In the genomic region with DNA sequence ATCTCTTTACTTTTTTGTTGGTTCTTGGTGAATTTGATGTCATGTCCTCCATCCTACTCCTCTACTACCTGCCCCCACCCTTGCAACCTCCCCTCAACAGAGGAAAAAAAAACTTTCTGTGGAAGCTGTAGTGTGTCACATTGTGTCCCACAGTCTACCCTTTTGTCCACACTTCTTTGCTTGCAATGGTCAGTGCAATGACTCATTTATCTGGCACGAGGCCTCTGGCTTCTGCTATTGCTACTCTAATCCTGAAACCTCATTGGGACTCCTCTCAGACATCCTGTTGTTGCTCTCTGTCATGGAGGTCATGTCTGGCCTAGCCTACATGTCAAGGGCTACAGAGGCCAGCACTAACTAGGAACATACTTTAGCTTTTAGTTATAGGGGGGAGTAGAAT, we compare ENCODE assay signal across 15 mouse cellular contexts. TPM values are rescaled to one million over a fixed set of nuclear protein-coding genes. Genes with fewer than 3 reads are reported as not detected.
A peak's percentile ranks its signal among the peaks of the same experiment; 100 is the strongest.
DNase-seq lines count a peak whose midpoint lies in the region; ATAC-seq lines count a peak whose summit lies in the region.
"Had no signal": no experiment of that assay in that cellular context is flagged by ENCODE, and none has a peak within 500 bp of the region (broad histone marks: within the 10 kb centered on the region; RNA-seq: fewer than 3 reads in every experiment).

No protein-coding gene starts in this region.

- 35% methylated on average over 1 of the region's 1 CpGs for WGBS in intestine, embryonic 15.5 days
- 55% methylated on average over 1 of the region's 1 CpGs for WGBS in intestine, embryonic 16.5 days
- WGBS in heart, embryonic 11.5 days (ENCODE audit: insufficient replicate concordance), result 39% methylated on average over 1 of the region's 1 CpGs
- 58% methylated on average over 1 of the region's 1 CpGs for WGBS in hindbrain, embryonic 10.5 days

- no peak for ATAC-seq in intestine, embryonic 15.5 days
- ATAC-seq in intestine, embryonic 16.5 days, result no peak
- no peak for ATAC-seq in heart, embryonic 11.5 days (replicated peaks; ENCODE audit: insufficient number of reproducible peaks, low FRiP score, low TSS enrichment)
- ATAC-seq: forebrain, postnatal 0 days had no signal

- DNase-seq in 3134 (ENCODE audit: extremely low read depth, insufficient read length, low spot score) (peak; percentile 57), MN1 (ENCODE audit: low spot score) (peak; percentile 48)
- DNase-seq in cerebellum, adult 11-12 months, result no peak
- DNase-seq in hindbrain, embryonic 10.5 days (ENCODE audit: low spot score), result no peak
- no peak for DNase-seq in layer of hippocampus, adult 9-10 months (ENCODE audit: low spot score)
- DNase-seq: cerebellum, postnatal 36 days; forebrain, postnatal 0 days; gastrocnemius, postnatal 14 days had no signal

- peak overlapping the region; percentile 18; the same call in 1 of the 2 replicates for H3K27ac ChIP-seq in intestine, embryonic 15.5 days
- no peak overlapping the region; the same call in 1 of the 2 replicates for H3K27ac ChIP-seq in intestine, embryonic 16.5 days (ENCODE audit: low read length)
- H3K27ac ChIP-seq in heart, embryonic 11.5 days (ENCODE audit: low read depth, low read length), result 0 out of 2 replicates have a peak overlapping the region, but pooled peaks have one; percentile 29
- no peak overlapping the region for H3K27ac ChIP-seq in hindbrain, embryonic 10.5 days
- H3K27ac ChIP-seq: hindbrain, embryonic 13.5 days; kidney, embryonic 15.5 days; limb, embryonic 13.5 days; midbrain, embryonic 12.5 days had no signal

- no peak overlapping the region for H3K4me3 ChIP-seq in intestine, embryonic 15.5 days (replicated peaks)
- H3K4me3 ChIP-seq in intestine, embryonic 16.5 days (ENCODE audit: low read length), result no peak overlapping the region
- no peak overlapping the region for H3K4me3 ChIP-seq in heart, embryonic 11.5 days (ENCODE audit: low read depth, low read length)
- H3K4me3 ChIP-seq in hindbrain, embryonic 10.5 days, result no peak overlapping the region
- H3K4me3 ChIP-seq: hindbrain, embryonic 13.5 days; kidney, embryonic 15.5 days; limb, embryonic 13.5 days; midbrain, embryonic 12.5 days had no signal

- H3K27me3 ChIP-seq in intestine, embryonic 15.5 days (replicated peaks), result no peaks in the 10 kb centered on the region
- H3K27me3 ChIP-seq in intestine, embryonic 16.5 days (replicated peaks; ENCODE audit: control insufficient read depth, insufficient read depth, low read length), result no peaks in the 10 kb centered on the region
- no peaks in the 10 kb centered on the region for H3K27me3 ChIP-seq in heart, embryonic 11.5 days (ENCODE audit: control insufficient read depth, insufficient read depth, low read length)
- H3K27me3 ChIP-seq in hindbrain, embryonic 10.5 days (ENCODE audit: insufficient read depth, poor library complexity, severe bottlenecking), result peaks cover 27% of the 10 kb centered on the region
- H3K27me3 ChIP-seq: kidney, embryonic 15.5 days; limb, embryonic 13.5 days had no signal

- H3K9ac ChIP-seq in intestine, embryonic 15.5 days, result no peak overlapping the region
- no peak overlapping the region for H3K9ac ChIP-seq in intestine, embryonic 16.5 days (ENCODE audit: low read depth, low read length)
- no peak overlapping the region for H3K9ac ChIP-seq in heart, embryonic 11.5 days (ENCODE audit: low read depth, low read length)
- H3K9ac ChIP-seq: forebrain, postnatal 0 days; hindbrain, embryonic 13.5 days; kidney, embryonic 15.5 days; limb, embryonic 13.5 days; midbrain, embryonic 12.5 days had no signal

- no peak overlapping the region for H3K4me2 ChIP-seq in intestine, embryonic 15.5 days (replicated peaks)
- no peak overlapping the region for H3K4me2 ChIP-seq in intestine, embryonic 16.5 days (ENCODE audit: low read depth, low read length)
- H3K4me2 ChIP-seq in heart, embryonic 11.5 days, result no peak overlapping the region
- H3K4me2 ChIP-seq: hindbrain, embryonic 13.5 days; kidney, embryonic 15.5 days; limb, embryonic 13.5 days; midbrain, embryonic 12.5 days had no signal

- 0 out of 2 replicates have a peak, but pooled peaks cover 5% of the 10 kb centered on the region for H3K4me1 ChIP-seq in intestine, embryonic 15.5 days (replicated peaks)
- H3K4me1 ChIP-seq in intestine, embryonic 16.5 days (ENCODE audit: control insufficient read depth, insufficient read depth, low read length), result peaks cover 1% of the 10 kb centered on the region; the same call in 1 of the 2 replicates
- H3K4me1 ChIP-seq in heart, embryonic 11.5 days (ENCODE audit: control insufficient read depth, insufficient read depth, low read length), result peaks cover 6% of the 10 kb centered on the region; the same call in 1 of the 2 replicates
- H3K4me1 ChIP-seq in hindbrain, embryonic 10.5 days (replicated peaks), result peaks cover under 1% of the 10 kb centered on the region; the same call in 1 of the 2 replicates

- H3K9me3 ChIP-seq in intestine, embryonic 15.5 days, result no peaks in the 10 kb centered on the region
- H3K9me3 ChIP-seq in intestine, embryonic 16.5 days (ENCODE audit: control insufficient read depth, low read length), result no peaks in the 10 kb centered on the region
- no peaks in the 10 kb centered on the region for H3K9me3 ChIP-seq in heart, embryonic 11.5 days (replicated peaks; ENCODE audit: control insufficient read depth, low read length)
- no peaks in the 10 kb centered on the region for H3K9me3 ChIP-seq in hindbrain, embryonic 10.5 days
- H3K9me3 ChIP-seq: hindbrain, embryonic 13.5 days; kidney, embryonic 15.5 days; limb, embryonic 13.5 days; midbrain, embryonic 12.5 days had no signal

- H3K36me3 ChIP-seq in intestine, embryonic 15.5 days, result no peaks in the 10 kb centered on the region
- no peaks in the 10 kb centered on the region for H3K36me3 ChIP-seq in intestine, embryonic 16.5 days (ENCODE audit: control insufficient read depth, insufficient read depth, low read length)
- no peaks in the 10 kb centered on the region for H3K36me3 ChIP-seq in heart, embryonic 11.5 days (ENCODE audit: control insufficient read depth, insufficient read depth, low read length)
- H3K36me3 ChIP-seq in hindbrain, embryonic 10.5 days, result no peaks in the 10 kb centered on the region
- H3K36me3 ChIP-seq: hindbrain, embryonic 13.5 days; kidney, embryonic 15.5 days; limb, embryonic 13.5 days; midbrain, embryonic 12.5 days had no signal

RNA-seq across cellular contexts. Expression of a gene that starts 5.7 kb away (rescaled TPM):
- polyA plus RNA-seq in intestine, embryonic 15.5 days (2015; fragmentation: Nextera tagmentation; extraction: Ambion mirVana), result 52.3 and 55.6 TPM in 2 replicates
- polyA plus RNA-seq in intestine, embryonic 16.5 days (2015; fragmentation: Nextera tagmentation; extraction: Ambion mirVana), result 56.5 and 59.2 TPM in 2 replicates
- 43.2 and 44.1 TPM in 2 replicates for polyA plus RNA-seq in heart, embryonic 11.5 days (2014; fragmentation: Nextera tagmentation; extraction: Ambion mirVana)
- 57.5 TPM in 2 replicates for polyA plus RNA-seq in hindbrain, embryonic 10.5 days (2016; fragmentation: Nextera tagmentation; extraction: Ambion mirVana)

RNA-seq across cellular contexts. Expression of a gene that starts 21.0 kb away (rescaled TPM):
- 38.0 and 43.0 TPM in 2 replicates for polyA plus RNA-seq in intestine, embryonic 15.5 days (2015; fragmentation: Nextera tagmentation; extraction: Ambion mirVana)
- polyA plus RNA-seq in intestine, embryonic 16.5 days (2015; fragmentation: Nextera tagmentation; extraction: Ambion mirVana), result 43.9 and 47.9 TPM in 2 replicates
- polyA plus RNA-seq in heart, embryonic 11.5 days (2014; fragmentation: Nextera tagmentation; extraction: Ambion mirVana), result 31.6 and 32.9 TPM in 2 replicates
- 46.8 and 54.2 TPM in 2 replicates for polyA plus RNA-seq in hindbrain, embryonic 10.5 days (2016; fragmentation: Nextera tagmentation; extraction: Ambion mirVana)

RNA-seq across cellular contexts. Expression of a gene that starts 43.4 kb away (rescaled TPM):
- 11.5 and 11.7 TPM in 2 replicates for polyA plus RNA-seq in intestine, embryonic 15.5 days (2015; fragmentation: Nextera tagmentation; extraction: Ambion mirVana)
- 4.4 and 5.7 TPM in 2 replicates for polyA plus RNA-seq in intestine, embryonic 16.5 days (2015; fragmentation: Nextera tagmentation; extraction: Ambion mirVana)
- polyA plus RNA-seq in heart, embryonic 11.5 days (2014; fragmentation: Nextera tagmentation; extraction: Ambion mirVana), result 7.2 and 9.6 TPM in 2 replicates
- polyA plus RNA-seq in hindbrain, embryonic 10.5 days (2016; fragmentation: Nextera tagmentation; extraction: Ambion mirVana), result 5.4 and 9.6 TPM in 2 replicates

Comparison
In these comparisons a context has a peak if more than half of its experiments do, and no peak if none do; other contexts are left out.
1. H3K27ac ChIP-seq: peak in intestine, embryonic 15.5 days (single experiment) and heart, embryonic 11.5 days (single experiment); none in intestine, embryonic 16.5 days (single experiment) and hindbrain, embryonic 10.5 days (single experiment).
2. DNase-seq: peak in 3134 (single experiment) and MN1 (single experiment); none in cerebellum, adult 11-12 months (single experiment), hindbrain, embryonic 10.5 days (single experiment) and layer of hippocampus, adult 9-10 months (single experiment).